Mouse (Mus musculus) brain, adult 2 months (tissue): ENCODE results near the gene Cyp2c23.

Experiments used
- DNase-seq: peaks from one replicate; pipeline ENCODE4 v3.0.0; 2011; ENCODE audit warnings: low read depth, low spot score

Cyp2c23 gene

GRCm38 (mm10) chr19:44028972-44029371 is at the start of gene Cyp2c23:
Gene Cyp2c23 (minus strand): TSS chr19:44029208.
- DNase-seq = no peak

DNA sequence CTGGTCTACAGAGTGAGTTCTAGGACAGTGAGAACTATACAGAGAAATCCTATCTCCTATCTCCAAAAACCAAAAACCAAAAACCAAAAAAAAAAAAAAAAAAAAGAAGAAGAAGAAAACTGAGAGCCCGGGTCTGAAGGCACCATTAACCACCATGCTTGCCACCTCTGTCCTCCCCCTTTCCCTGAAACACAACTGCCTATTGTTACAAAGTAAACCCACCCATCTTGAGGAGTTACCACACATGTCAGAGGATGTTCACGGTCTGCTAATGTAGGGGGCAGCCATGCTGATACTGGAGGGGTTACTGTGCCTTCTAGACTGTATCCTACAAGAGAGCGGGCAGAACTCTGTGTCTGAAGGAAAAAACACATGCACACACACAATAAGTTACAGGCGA is 48.0 kb upstream of the Cyp2c23 start:
- DNase-seq = no peak

- DNase-seq = no peak
These were observed 47.4 kb upstream of the Cyp2c23 start for GRCm38 (mm10) chr19:44076457-44076856.

GRCm38 (mm10) chr19:44074986-44075385 is 46.0 kb upstream of the Cyp2c23 start:
- DNase-seq = no peak

GRCm38 (mm10) chr19:44071166-44071565 is 42.2 kb upstream of the Cyp2c23 start:
- DNase-seq = no peak

GRCm38 (mm10) chr19:44069914-44070232 is 40.9 kb upstream of the Cyp2c23 start:
- DNase-seq = no peak

DNA sequence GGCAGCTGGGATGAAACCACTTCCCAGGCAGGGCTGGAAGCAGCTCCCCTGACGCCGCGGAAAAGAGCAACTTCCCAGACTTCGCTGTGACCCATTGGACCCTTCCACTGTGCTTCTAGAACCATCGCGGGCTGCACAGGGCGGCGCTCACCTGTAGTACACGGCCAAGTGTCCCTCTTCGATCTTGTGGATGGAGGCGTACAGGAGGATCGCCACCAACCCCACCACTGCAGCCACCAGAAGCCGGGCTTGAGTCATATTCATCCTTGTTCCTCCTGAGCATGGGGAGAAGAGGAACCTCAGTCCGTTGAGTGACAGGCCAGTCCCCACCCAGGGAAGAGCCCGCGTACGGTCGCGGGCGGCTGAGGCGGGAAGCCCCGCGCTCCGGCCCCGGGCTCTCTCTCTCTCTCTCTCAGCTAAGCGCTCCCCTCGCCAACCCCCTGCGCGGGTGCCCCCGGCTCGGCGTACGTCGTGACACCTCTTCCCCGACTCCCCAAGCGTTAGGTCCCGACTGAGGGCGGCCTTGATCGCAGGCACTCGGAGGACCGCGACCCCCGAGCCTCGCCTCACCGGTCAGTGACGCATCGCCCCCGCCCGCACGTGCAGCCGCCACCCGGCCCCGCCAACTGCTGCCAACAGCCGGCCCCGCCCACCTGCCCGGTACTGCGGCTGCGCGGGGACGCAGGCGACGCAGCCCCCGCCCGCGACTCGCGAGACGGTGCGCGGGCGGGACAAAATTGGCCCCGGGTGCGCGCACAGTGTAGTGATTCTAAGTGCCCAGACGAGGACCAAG is 40.3 kb upstream of the Cyp2c23 start, which contains the start of gene Erlin1:
Erlin1 (minus strand) TSS at position 665 of the 793 bp plus-strand sequence.
- peak; percentile 90 for DNase-seq

GRCm38 (mm10) chr19:44068232-44068631 is 39.2 kb upstream of the Cyp2c23 start:
- no peak for DNase-seq

- DNase-seq = peak; percentile 25
These were observed 38.5 kb upstream of the Cyp2c23 start for GRCm38 (mm10) chr19:44067323-44068049.

- DNase-seq = no peak
These were observed 35.7 kb upstream of the Cyp2c23 start for GRCm38 (mm10) chr19:44064734-44065133.

DNA sequence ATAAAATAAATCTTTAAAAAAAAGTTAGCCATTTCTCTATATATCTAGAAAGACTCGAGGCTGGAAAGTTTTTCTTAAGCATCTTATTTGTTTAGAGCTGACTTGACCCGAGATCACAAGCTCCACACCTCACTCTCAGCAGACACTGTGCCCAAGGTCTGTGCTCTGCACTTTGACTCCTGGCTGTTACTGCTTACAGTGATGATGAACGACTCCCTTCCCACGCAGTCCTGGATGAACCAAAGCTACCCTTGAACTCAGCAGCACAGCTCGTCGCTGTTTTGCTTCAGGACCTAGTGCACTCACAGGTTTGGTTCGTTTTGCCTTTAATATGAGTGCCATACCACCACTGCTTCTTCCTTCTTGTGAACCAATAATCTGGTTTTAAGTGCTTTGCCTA is 34.8 kb upstream of the Cyp2c23 start:
- no peak for DNase-seq

DNA sequence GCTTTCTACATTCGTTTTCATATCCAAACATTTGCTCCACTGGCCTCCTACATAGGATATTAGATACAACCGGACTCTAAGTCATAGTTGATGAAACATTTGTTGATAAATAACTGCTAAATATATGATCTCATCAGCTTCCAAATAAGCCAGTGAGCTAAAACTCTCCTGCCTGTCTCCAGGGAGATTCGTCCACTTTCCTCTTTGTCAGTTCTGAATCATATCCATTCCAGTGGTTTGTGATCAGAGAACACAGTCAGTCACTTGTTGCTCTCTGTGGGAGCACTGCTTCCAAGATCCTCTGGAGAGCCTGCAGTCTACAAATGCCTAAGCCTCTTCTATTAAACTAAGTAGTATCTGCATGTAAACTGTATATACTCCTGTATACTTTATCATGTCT is 31.2 kb upstream of the Cyp2c23 start:
- DNase-seq = no peak

DNA sequence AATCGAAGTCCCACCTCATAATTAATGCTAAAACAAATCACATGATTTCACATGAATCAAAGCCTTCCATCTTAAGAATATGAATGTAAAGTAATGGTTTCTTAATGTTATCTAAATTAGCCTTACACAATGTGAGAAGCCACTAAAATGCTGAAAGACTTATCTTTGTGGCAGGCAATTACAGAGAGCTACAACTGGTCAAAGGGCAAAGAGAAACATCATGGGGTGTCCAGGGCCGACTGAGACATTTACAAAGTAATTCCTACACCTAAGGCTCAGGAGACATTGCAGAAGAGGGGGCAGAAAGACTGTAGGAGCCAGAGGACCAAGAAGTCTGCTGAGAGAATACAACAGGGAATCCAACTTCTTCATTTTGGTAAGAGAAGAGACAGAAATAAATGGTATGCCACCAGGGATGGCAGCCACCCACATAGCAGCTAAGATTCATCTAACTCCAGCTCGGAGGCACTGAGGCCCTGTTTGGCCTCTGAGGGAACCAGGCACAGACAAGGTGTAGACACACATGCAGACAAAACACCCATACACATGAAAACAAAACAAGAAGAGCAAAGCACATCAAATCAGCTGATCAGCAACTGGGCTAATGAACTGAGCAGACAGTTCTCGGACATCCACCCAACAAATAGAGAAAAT is 26.3 kb upstream of the Cyp2c23 start:
- DNase-seq = peak; percentile 39

DNA sequence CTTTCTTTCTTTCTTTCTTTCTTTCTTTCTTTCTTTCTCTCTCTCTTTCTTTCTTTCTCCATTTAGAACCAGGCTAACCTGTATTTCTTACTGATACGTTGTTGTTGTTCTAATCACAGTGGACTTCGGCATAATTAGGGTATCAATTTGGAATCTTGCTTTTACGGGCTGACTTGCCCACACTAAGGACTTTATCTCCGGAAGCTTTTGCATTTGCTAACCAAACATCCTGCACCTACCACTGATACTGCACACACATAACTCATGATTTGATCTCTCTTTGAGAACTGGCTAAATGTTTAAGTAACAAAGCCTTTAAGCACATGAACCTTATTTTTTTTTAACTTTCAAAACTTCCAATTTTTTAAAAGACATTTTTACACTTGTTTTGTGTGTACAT is 21.4 kb upstream of the Cyp2c23 start:
- no peak for DNase-seq

- no peak for DNase-seq
These were observed 20.3 kb upstream of the Cyp2c23 start for GRCm38 (mm10) chr19:44049282-44049681.

DNA sequence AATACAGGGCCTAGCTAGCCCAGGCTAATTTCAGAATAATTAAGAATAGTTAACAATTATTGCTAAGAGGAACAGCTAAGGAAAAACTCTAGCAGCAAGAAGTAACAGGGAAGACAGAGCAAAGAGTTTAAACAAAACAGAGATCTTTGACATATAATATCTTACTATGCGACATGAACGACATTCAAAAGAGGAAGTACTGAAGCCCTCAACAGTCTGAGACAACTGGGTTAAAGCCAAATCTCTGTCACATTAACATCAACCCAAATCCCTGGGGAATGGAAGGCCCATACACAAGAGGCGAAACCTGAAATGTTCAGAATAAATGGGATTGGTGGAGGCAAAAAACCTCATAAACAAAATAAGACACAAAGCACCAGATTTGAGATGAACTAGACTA is 16.8 kb upstream of the Cyp2c23 start:
- DNase-seq = no peak

- DNase-seq = peak; percentile 12
These were observed 13.1 kb upstream of the Cyp2c23 start for GRCm38 (mm10) chr19:44042121-44042520.

DNA sequence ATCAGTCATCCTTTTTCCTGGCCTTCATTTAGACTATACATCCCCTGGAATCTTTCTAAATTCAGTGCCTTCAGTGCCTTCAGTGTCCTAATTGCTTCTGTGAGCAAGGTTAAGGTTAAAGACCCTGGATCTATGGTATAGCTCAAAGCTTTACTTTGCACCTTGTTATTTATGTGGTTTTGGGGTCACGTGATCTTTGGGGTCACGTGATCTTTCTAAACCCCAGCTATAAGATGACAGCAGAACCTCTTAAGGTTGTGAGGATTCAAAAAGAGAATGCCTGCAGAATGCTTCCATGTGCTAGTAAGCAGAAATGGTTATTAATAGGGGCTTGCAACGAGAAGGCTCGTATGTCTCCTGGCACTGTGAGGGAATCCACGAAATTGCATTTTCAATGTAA is 4.4 kb upstream of the Cyp2c23 start:
- DNase-seq = no peak

- no peak for DNase-seq
These were observed 3.2 kb upstream of the Cyp2c23 start for GRCm38 (mm10) chr19:44032046-44032744.

DNA sequence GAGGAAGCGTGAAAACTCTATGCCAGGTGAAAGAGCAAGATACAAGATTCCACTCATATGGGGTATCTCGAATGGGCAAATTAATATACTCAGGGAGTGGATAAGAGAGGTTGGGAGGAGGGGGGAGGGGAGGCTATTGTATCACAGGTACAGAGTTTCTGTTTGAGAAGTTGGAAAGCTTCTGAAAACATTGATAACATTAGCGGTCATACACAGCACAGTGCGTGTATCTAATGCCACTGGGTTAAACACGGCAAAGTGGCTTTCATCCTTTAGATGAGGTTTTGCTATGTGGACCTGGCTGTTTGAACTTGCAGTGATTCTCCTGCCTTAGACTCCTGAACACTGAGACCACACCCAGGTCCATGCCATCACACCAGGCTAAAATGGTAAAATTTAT is 1.0 kb upstream of the Cyp2c23 start:
- DNase-seq = no peak

GRCm38 (mm10) chr19:44026956-44027530 is 2.0 kb downstream of the Cyp2c23 start:
- no peak for DNase-seq
